Mouse (Mus musculus): Measurements from ENCODE around the gene Mfsd8. TPM values are rescaled to one million over a fixed set of nuclear protein-coding genes. Genes with fewer than 3 reads are reported as not detected.

The Mfsd8 gene
- total and polyA plus RNA-seq, 3 experiments: 3.8 to 7.7 (median 6.0) TPM

- Histone ChIP-seq H3K79me2 (replicated peaks; ENCODE audit: control insufficient read depth, extremely low read depth, insufficient read depth, poor library complexity, severe bottlenecking) (peaks cover 27% of the 10 kb centered on the region), H3K4me3 (replicated peaks in 1 of 3; ENCODE audit: low read depth in 2 of 3, low read length in 2 of 3, poor library complexity in 1 of 3) (no peak overlapping the region), H3K27me3 (replicated peaks) (no peaks in the 10 kb centered on the region), H3K9ac (ENCODE audit: insufficient read depth, low read depth) (no peak overlapping the region), H3K27ac (ENCODE audit: insufficient read depth, low read depth) (no peak overlapping the region), H3K36me3 (replicated peaks in 1 of 2; ENCODE audit: control insufficient read depth in 1 of 2, insufficient read depth in 1 of 2, low read length in 1 of 2) (peaks cover 36 to 61% of the 10 kb centered on the region in 2 experiments), H3K9me3 (replicated peaks; ENCODE audit: low read length) (no peaks in the 10 kb centered on the region), H3K4me2 (ENCODE audit: insufficient read depth, low read depth, poor library complexity, severe bottlenecking) (no peak overlapping the region; the same call in 1 of the 2 replicates), H3K4me1 (ENCODE audit: control insufficient read depth in 1 of 2, insufficient read depth in 2 of 2) (peaks cover 3 to 38% of the 10 kb centered on the region in 2 experiments; a peak in 3 of 4 replicates)
- TF ChIP-seq RCOR1 (conservative IDR thresholded peaks at IDR 0.05; ENCODE audit: low read depth, low read length): no peak
- no peak for TF ChIP-seq NELFE (IDR thresholded peaks at IDR 0.05; ENCODE audit: low read depth, low read length)
- TF ChIP-seq NRF1 (IDR thresholded peaks at IDR 0.05; ENCODE audit: low read depth, low read length): no peak
- TF ChIP-seq HCFC1 (IDR thresholded peaks at IDR 0.05; ENCODE audit: low read depth, low read length): no peak
- TF ChIP-seq POLR2AphosphoS2 (IDR thresholded peaks at IDR 0.05; ENCODE audit: low read depth, low read length): no peak
- peak; percentile 72; the same call in 1 of the 2 replicates for TF ChIP-seq IRF4 (IDR thresholded peaks at IDR 0.05; ENCODE audit: low read depth, low read length)
- no peak for TF ChIP-seq ELF1 (IDR thresholded peaks at IDR 0.05; ENCODE audit: low read depth, low read length)
- TF ChIP-seq SIN3A (IDR thresholded peaks at IDR 0.05; ENCODE audit: low read length): no peak
- no peak for TF ChIP-seq RAD21 (IDR thresholded peaks at IDR 0.05; ENCODE audit: low read depth, low read length)
- no peak for TF ChIP-seq KAT2A (IDR thresholded peaks at IDR 0.05; ENCODE audit: insufficient replicate concordance, low read length)
- no peak for TF ChIP-seq TCF12 (IDR thresholded peaks at IDR 0.05; ENCODE audit: low read depth, low read length)
- TF ChIP-seq ZKSCAN1 (IDR thresholded peaks at IDR 0.05; ENCODE audit: borderline replicate concordance, low read depth, low read length): no peak
- no peak for TF ChIP-seq PAX5 (IDR thresholded peaks at IDR 0.05; ENCODE audit: low read length)
- peak; percentile 54 for TF ChIP-seq JUND (conservative IDR thresholded peaks at IDR 0.05; ENCODE audit: low read depth, low read length)
- no peak for TF ChIP-seq CHD1 (IDR thresholded peaks at IDR 0.05; ENCODE audit: low read depth, low read length)
- TF ChIP-seq MXI1 (IDR thresholded peaks at IDR 0.05; ENCODE audit: low read depth, low read length): no peak
- TF ChIP-seq EP300 (IDR thresholded peaks at IDR 0.05; ENCODE audit: low read length): peak; percentile 54; the same call in 1 of the 2 replicates
- 0 out of 2 replicates have a peak, but pooled peaks have one; percentile 16 for TF ChIP-seq ETS1 (conservative IDR thresholded peaks at IDR 0.05; ENCODE audit: low read depth, low read length)
- no peak for TF ChIP-seq ZNF384 (IDR thresholded peaks at IDR 0.05; ENCODE audit: low read depth, low read length)
- no peak for TF ChIP-seq E2F4 (IDR thresholded peaks at IDR 0.05; ENCODE audit: insufficient replicate concordance, low read depth, low read length)
- no peak for TF ChIP-seq CTCF (conservative IDR thresholded peaks at IDR 0.05 in 1 of 2, IDR thresholded peaks at IDR 0.05 in 1 of 2; ENCODE audit: low read depth in 2 of 2, low read length in 2 of 2)
- TF ChIP-seq JUN (IDR thresholded peaks at IDR 0.05; ENCODE audit: insufficient read depth, low read depth, low read length): peak; percentile 19; the same call in 1 of the 2 replicates
- no peak for TF ChIP-seq MAFK (IDR thresholded peaks at IDR 0.05; ENCODE audit: insufficient replicate concordance, low read length)
- TF ChIP-seq USF1 (IDR thresholded peaks at IDR 0.05; ENCODE audit: low read depth, low read length): no peak
- TF ChIP-seq MAZ (IDR thresholded peaks at IDR 0.05; ENCODE audit: low read depth, low read length): no peak
- no peak for TF ChIP-seq CHD2 (IDR thresholded peaks at IDR 0.05; ENCODE audit: low read length)
- no peak for TF ChIP-seq BHLHE40 (IDR thresholded peaks at IDR 0.05; ENCODE audit: low read depth, low read length)
- TF ChIP-seq MYC (IDR thresholded peaks at IDR 0.05; ENCODE audit: low read depth, low read length): no peak
- in situ Hi-C loops (cut with MboI; ENCODE audit: low pct_ligation_motif_present, low pct_unique_long_range_greater_than_20kb, low sequenced_read_pairs): no loop called here
- peak; percentile 11 for DNase-seq (ENCODE audit: extremely low read depth)
- dilution Hi-C loops (cut with MboI; ENCODE audit: extremely low pct_ligation_motif_present, extremely low pct_unique_long_range_greater_than_20kb, low sequenced_read_pairs): no loop called here
These were observed 39.8 kb downstream of the Mfsd8 start for GRCm38 (mm10) chr3:40806871-40807270.
